Mouse (Mus musculus) stomach, postnatal 0 days (tissue): ENCODE measurements at regions not wholly inside any gene's neighbourhood (a gene's known extent, or its start where the extent isn't known, plus 50 kb on each side); places are given as distances from the start of the nearest gene placed in this dataset.

Source experiments
- ATAC-seq: fragments of 200-750 bp; cut with Nextera tagmentation; 2 replicates; pipeline ENCODE4 v1.8.0; 2017; ENCODE audit not compliant: low FRiP score, low TSS enrichment
- DNase-seq: peaks from one replicate; pipeline ENCODE4 v3.0.0-alpha.2; 2016; ENCODE audit warnings: low spot score
- H3K27ac ChIP-seq: fragments of 300-500 bp; sonication (generic); replicated peaks from 2 replicates; pipeline ENCODE4 v1.5.1; 2014; ENCODE audit warnings: mild to moderate bottlenecking, control low read depth
- H3K27me3 ChIP-seq: fragments of 300-500 bp; sonication (generic); 2 replicates; pipeline ENCODE4 v1.6.1; 2014; ENCODE audit warnings: low read length; ENCODE audit not compliant: control insufficient read depth, insufficient read depth
- H3K36me3 ChIP-seq: fragments of 300-500 bp; sonication (generic); 2 replicates; pipeline ENCODE4 v1.6.1; 2014; ENCODE audit warnings: low read length, mixed read lengths; ENCODE audit not compliant: control insufficient read depth, insufficient read depth
- H3K4me1 ChIP-seq: fragments of 300-500 bp; sonication (generic); replicated peaks from 2 replicates; pipeline ENCODE4 v1.6.1; 2014; ENCODE audit warnings: antibody characterized with exemption; ENCODE audit not compliant: control insufficient read depth, insufficient read depth
- H3K4me2 ChIP-seq: fragments of 300-500 bp; sonication (generic); replicated peaks from 2 replicates; pipeline ENCODE4 v1.6.1; 2014; ENCODE audit warnings: low read depth, mild to moderate bottlenecking, control low read depth, moderate library complexity
- H3K4me3 ChIP-seq: fragments of 300-500 bp; sonication (generic); 2 replicates; pipeline ENCODE4 v1.5.1; 2014; ENCODE audit warnings: low read depth, low read length, control low read depth
- H3K9ac ChIP-seq: fragments of 300-500 bp; sonication (generic); 2 replicates; pipeline ENCODE4 v1.6.1; 2014; ENCODE audit warnings: mild to moderate bottlenecking, low read length, control low read depth, mixed read lengths
- H3K9me3 ChIP-seq: fragments of 300-500 bp; sonication (generic); 2 replicates; pipeline ENCODE4 v1.6.1; 2016; ENCODE audit warnings: low read length; ENCODE audit not compliant: control insufficient read depth
- CTCF ChIP-seq: IDR thresholded peaks from 2 replicates; pipeline ENCODE4 v1.5.1; 2016; ENCODE audit warnings: antibody characterized with exemption, low read depth, mild to moderate bottlenecking, moderate library complexity
- EP300 ChIP-seq: optimal IDR thresholded peaks from 2 replicates; pipeline ENCODE3; 2016; ENCODE audit warnings: antibody characterized with exemption
- WGBS: fragments of 180-500 bp; shearing (Covaris S2); extraction: QIAGEN DNeasy Blood & Tissue Kit; methylation state at CpG from one replicate; pipeline ENCODE4 v1.1.7; 2014; 5-methylcytosine and 5-hydroxymethylcytosine counted together

- peak overlapping the region; percentile 40; the same call in 1 of the 2 replicates for H3K27ac ChIP-seq
- H3K9ac ChIP-seq, result no peak overlapping the region
Measured at GRCm38 (mm10) chr13:42358588-42358987, 57.3 kb downstream of the Edn1 start.

GRCm38 (mm10) chr13:42367655-42368554 is 66.6 kb downstream of the Edn1 start:
- peak overlapping the region; percentile 56 for H3K27ac ChIP-seq
- peak; percentile 98 for ATAC-seq

More at GRCm38 (mm10) chr13:42358588-42358987, 57.3 kb downstream of the Edn1 start:
- 47% methylated on average over 9 of the region's 9 CpGs for whole genome bisulfite sequencing
- Histone ChIP-seq H3K4me1 (no peaks in the 10 kb centered on the region), H3K4me2 (no peak overlapping the region), H3K27me3 (no peaks in the 10 kb centered on the region), H3K36me3 (no peaks in the 10 kb centered on the region), H3K4me3 (no peak overlapping the region), H3K9me3 (no peaks in the 10 kb centered on the region)
- DNase-seq (peak; percentile 77), ATAC-seq (peak; percentile 98)
- TF ChIP-seq EP300 (no peak), CTCF (peak; percentile 14; the same call in 1 of the 2 replicates)

GRCm38 (mm10) chr13:42369826-42370225 is 68.5 kb downstream of the Edn1 start:
- Histone ChIP-seq H3K4me3 (no peak overlapping the region), H3K27ac (peak overlapping the region; percentile 30; the same call in 1 of the 2 replicates), H3K36me3 (no peaks in the 10 kb centered on the region), H3K9me3 (no peaks in the 10 kb centered on the region), H3K9ac (no peak overlapping the region), H3K4me1 (no peaks in the 10 kb centered on the region), H3K27me3 (no peaks in the 10 kb centered on the region), H3K4me2 (no peak overlapping the region)
- WGBS, result 55% methylated on average over 1 of the region's 1 CpGs
- DNase-seq (no peak), ATAC-seq (no peak)
- no peak for TF ChIP-seq CTCF
- TF ChIP-seq EP300, result no peak

More at GRCm38 (mm10) chr13:42367655-42368554, 66.6 kb downstream of the Edn1 start:
- no peak for TF ChIP-seq CTCF
- no peak for TF ChIP-seq EP300
- no peak overlapping the region for H3K4me2 ChIP-seq
- DNase-seq, result peak; percentile 74
- no peaks in the 10 kb centered on the region for H3K9me3 ChIP-seq
- no peaks in the 10 kb centered on the region for H3K27me3 ChIP-seq
- H3K4me3 ChIP-seq, result no peak overlapping the region
- no peak overlapping the region for H3K9ac ChIP-seq
- WGBS, result 31% methylated on average over 7 of the region's 7 CpGs
- no peaks in the 10 kb centered on the region for H3K4me1 ChIP-seq
- H3K36me3 ChIP-seq, result no peaks in the 10 kb centered on the region

- ATAC-seq, result no peak
- no peak overlapping the region for H3K9ac ChIP-seq
- WGBS, result 90% methylated on average over 4 of the region's 4 CpGs
Measured at GRCm38 (mm10) chr13:42372201-42372600, 70.9 kb downstream of the Edn1 start.

GRCm38 (mm10) chr13:42374181-42374596 is 72.9 kb downstream of the Edn1 start:
- Histone ChIP-seq H3K9me3 (no peaks in the 10 kb centered on the region), H3K27me3 (no peaks in the 10 kb centered on the region), H3K4me2 (no peak overlapping the region), H3K4me1 (no peaks in the 10 kb centered on the region), H3K9ac (no peak overlapping the region), H3K4me3 (no peak overlapping the region), H3K27ac (no peak overlapping the region), H3K36me3 (no peaks in the 10 kb centered on the region)
- no peak for ATAC-seq
- 84% methylated on average over 8 of the region's 8 CpGs for WGBS
- TF ChIP-seq CTCF, result no peak
- TF ChIP-seq EP300, result no peak
- DNase-seq, result no peak

More at GRCm38 (mm10) chr13:42372201-42372600, 70.9 kb downstream of the Edn1 start:
- no peaks in the 10 kb centered on the region for H3K9me3 ChIP-seq
- no peaks in the 10 kb centered on the region for H3K36me3 ChIP-seq
- TF ChIP-seq CTCF, result no peak
- TF ChIP-seq EP300, result no peak
- H3K27me3 ChIP-seq, result no peaks in the 10 kb centered on the region
- no peak overlapping the region for H3K4me2 ChIP-seq
- no peak overlapping the region for H3K4me3 ChIP-seq
- no peak for DNase-seq
- H3K27ac ChIP-seq, result no peak overlapping the region
- H3K4me1 ChIP-seq, result no peaks in the 10 kb centered on the region

- H3K4me2 ChIP-seq, result no peak overlapping the region
- H3K4me3 ChIP-seq, result no peak overlapping the region
- DNase-seq (no peak), ATAC-seq (no peak)
- no peaks in the 10 kb centered on the region for H3K27me3 ChIP-seq
- H3K9me3 ChIP-seq, result no peaks in the 10 kb centered on the region
- 78% methylated on average over 6 of the region's 6 CpGs for WGBS
- TF ChIP-seq EP300, result no peak
- no peak for TF ChIP-seq CTCF
- H3K9ac ChIP-seq, result no peak overlapping the region
- no peaks in the 10 kb centered on the region for H3K36me3 ChIP-seq
- H3K27ac ChIP-seq, result no peak overlapping the region
- H3K4me1 ChIP-seq, result no peaks in the 10 kb centered on the region
Measured at GRCm38 (mm10) chr13:42379675-42380074, 78.4 kb downstream of the Edn1 start.
